In genomic region chr15:82899676-82900301, GRCm38 (mm10) we compare ENCODE assay signal across 8 mouse cellular contexts.
DNase-seq lines count a peak whose midpoint lies in the region; ATAC-seq and TF ChIP-seq lines count a peak whose summit lies in the region.

No protein-coding gene starts in this region.

- H3K4me1 ChIP-seq in embryonic fibroblast, embryonic 13.5 days (ENCODE audit: control insufficient read depth, insufficient read depth, low read length), result peaks cover 21% of the 10 kb centered on the region
- peaks cover 44% of the 10 kb centered on the region for H3K4me1 ChIP-seq in heart, embryonic 12.5 days (replicated peaks)
- peaks cover 42% of the 10 kb centered on the region for H3K4me1 ChIP-seq in kidney, embryonic 16.5 days (ENCODE audit: insufficient read depth, low read length)
- peaks cover 34% of the 10 kb centered on the region for H3K4me1 ChIP-seq in neural tube, embryonic 14.5 days (ENCODE audit: control insufficient read depth, insufficient read depth, low read length)
- H3K4me1 ChIP-seq in testis, adult 2 months (ENCODE audit: control insufficient read depth, insufficient read depth, low read length), result peaks cover 11% of the 10 kb centered on the region

- peak; percentile 62 for TF ChIP-seq POLR2A in embryonic fibroblast, embryonic 13.5 days (IDR thresholded peaks at IDR 0.05; ENCODE audit: low read depth, low read length)
- TF ChIP-seq POLR2A in testis, adult 2 months (IDR thresholded peaks at IDR 0.05; ENCODE audit: control insufficient read depth, low read depth, low read length), result peak; percentile 65; the same call in 1 of the 2 replicates

- H3K9ac ChIP-seq in heart, embryonic 12.5 days, result peak overlapping the region; percentile 94
- H3K9ac ChIP-seq in kidney, embryonic 16.5 days (replicated peaks; ENCODE audit: low read length), result peak overlapping the region; percentile 93
- peak overlapping the region; percentile 74 for H3K9ac ChIP-seq in neural tube, embryonic 14.5 days (replicated peaks; ENCODE audit: low read depth, low read length)

- 2% methylated on average over 38 of the region's 56 CpGs for WGBS in heart, embryonic 12.5 days
- WGBS in kidney, embryonic 16.5 days, result 1% methylated on average over 39 of the region's 56 CpGs
- WGBS in neural tube, embryonic 14.5 days, result 2% methylated on average over 26 of the region's 56 CpGs

- peak overlapping the region; percentile 59; the same call in 1 of the 2 replicates for H3K27ac ChIP-seq in embryonic fibroblast, embryonic 13.5 days (ENCODE audit: insufficient read depth, low read length)
- H3K27ac ChIP-seq in heart, embryonic 12.5 days (ENCODE audit: poor library complexity, severe bottlenecking), result peak overlapping the region; percentile 93
- H3K27ac ChIP-seq in kidney, embryonic 16.5 days (ENCODE audit: low read length), result peak overlapping the region; percentile 94
- peak overlapping the region; percentile 90 for H3K27ac ChIP-seq in neural tube, embryonic 14.5 days (ENCODE audit: low read depth, low read length)
- peak overlapping the region; percentile 79 for H3K27ac ChIP-seq in testis, adult 2 months (ENCODE audit: control insufficient read depth, insufficient read depth, low read depth, low read length)

- peak; percentile 88 for DNase-seq in brain, adult 2 months (ENCODE audit: low read depth, low spot score)
- DNase-seq in lung, adult 18-20 months, result peak; percentile 86 to 87

- no peaks in the 10 kb centered on the region; the same call in 1 of the 2 replicates for H3K27me3 ChIP-seq in heart, embryonic 12.5 days (replicated peaks)
- no peaks in the 10 kb centered on the region for H3K27me3 ChIP-seq in kidney, embryonic 16.5 days (ENCODE audit: insufficient read depth, low read length)
- peaks cover 5% of the 10 kb centered on the region; the same call in 1 of the 2 replicates for H3K27me3 ChIP-seq in neural tube, embryonic 14.5 days (ENCODE audit: control insufficient read depth, insufficient read depth, low read length)
- no peaks in the 10 kb centered on the region for H3K27me3 ChIP-seq in testis, adult 2 months (ENCODE audit: control insufficient read depth, insufficient read depth, low read length)

- ATAC-seq in CD4-positive, CD25-positive, alpha-beta regulatory T cell, adult 4 months, result peak; percentile 68
- peak; percentile 93 for ATAC-seq in heart, embryonic 12.5 days (ENCODE audit: insufficient number of reproducible peaks, low FRiP score)
- ATAC-seq in kidney, embryonic 16.5 days (ENCODE audit: low FRiP score, low TSS enrichment), result peak; percentile 95
- ATAC-seq in neural tube, embryonic 14.5 days (ENCODE audit: low read depth), result peak; percentile 94

- H3K4me2 ChIP-seq in heart, embryonic 12.5 days, result peak overlapping the region; percentile 93
- H3K4me2 ChIP-seq in kidney, embryonic 16.5 days (replicated peaks; ENCODE audit: low read depth, low read length), result peak overlapping the region; percentile 95
- peak overlapping the region; percentile 91 for H3K4me2 ChIP-seq in neural tube, embryonic 14.5 days (ENCODE audit: low read depth, low read length)

- H3K36me3 ChIP-seq in heart, embryonic 12.5 days, result no peaks in the 10 kb centered on the region
- H3K36me3 ChIP-seq in kidney, embryonic 16.5 days (ENCODE audit: insufficient read depth, low read length), result no peaks in the 10 kb centered on the region
- H3K36me3 ChIP-seq in neural tube, embryonic 14.5 days (ENCODE audit: control insufficient read depth, insufficient read depth, low read length), result no peaks in the 10 kb centered on the region
- no peaks in the 10 kb centered on the region for H3K36me3 ChIP-seq in testis, adult 2 months (ENCODE audit: control insufficient read depth, insufficient read depth, low read length)

- no peak for TF ChIP-seq CTCF in embryonic fibroblast, embryonic 13.5 days (IDR thresholded peaks at IDR 0.05; ENCODE audit: borderline replicate concordance, insufficient read depth, low read length)
- TF ChIP-seq CTCF in testis, adult 2 months (IDR thresholded peaks at IDR 0.05; ENCODE audit: control insufficient read depth, insufficient read depth, insufficient replicate concordance, low read depth, low read length), result no peak

- peak overlapping the region; percentile 96 for H3K4me3 ChIP-seq in embryonic fibroblast, embryonic 13.5 days (ENCODE audit: insufficient read depth, low read length)
- peak overlapping the region; percentile 96 for H3K4me3 ChIP-seq in heart, embryonic 12.5 days
- peak overlapping the region; percentile 97 for H3K4me3 ChIP-seq in kidney, embryonic 16.5 days (ENCODE audit: low read length)
- peak overlapping the region; percentile 99 for H3K4me3 ChIP-seq in neural tube, embryonic 14.5 days (ENCODE audit: low read depth, low read length)
- H3K4me3 ChIP-seq in testis, adult 2 months (ENCODE audit: control insufficient read depth, low read depth, low read length), result peak overlapping the region; percentile 87

- H3K9me3 ChIP-seq in heart, embryonic 12.5 days (replicated peaks), result no peaks in the 10 kb centered on the region
- no peaks in the 10 kb centered on the region for H3K9me3 ChIP-seq in kidney, embryonic 16.5 days (ENCODE audit: low read length)
- no peaks in the 10 kb centered on the region for H3K9me3 ChIP-seq in neural tube, embryonic 14.5 days (ENCODE audit: control insufficient read depth, low read length)

Comparison
In these comparisons a context has a peak if more than half of its experiments do, and no peak if none do; other contexts are left out.
1. Peak in every context shown above with its lines: DNase-seq, ATAC-seq, H3K4me3 ChIP-seq and H3K27ac ChIP-seq.